Mouse (Mus musculus) spleen, postnatal 10 days (tissue): ENCODE measurements around the gene Mymx.
A peak's percentile ranks its signal among the peaks of the same experiment; 100 is the strongest.

Experiments used
- DNase-seq, 2 experiments: peaks; one replicate each; pipeline ENCODE4 v3.0.0; 2021 to 2022; ENCODE audit warnings: low spot score in 2 of 2

The Mymx gene

GRCm38 (mm10) chr17:45551816-45552451 is 50.0 kb downstream of the Mymx start:
- DNase-seq: peak; percentile 68 to 80

GRCm38 (mm10) chr17:45551249-45551796 is 50.6 kb downstream of the Mymx start:
- DNase-seq: peak in 1 of 2 experiments; percentile 2
